Mouse (Mus musculus) layer of hippocampus, adult 18-20 months (tissue): Measurements from ENCODE around the gene Mief2. TPM values are rescaled to one million over a fixed set of nuclear protein-coding genes. Genes with fewer than 3 reads are reported as not detected.
A peak's percentile ranks its signal among the peaks of the same experiment; 100 is the strongest.

Source experiments
- DNase-seq, 2 experiments: peaks; one replicate each; pipeline ENCODE4 v3.0.0; 2022; ENCODE audit warnings: low spot score in 2 of 2
- total RNA-seq, 2 experiments: library from RNA; stranded (reverse); gene quantifications; 2 replicates each; pipeline ENCODE4 v1.2.3; 2021

The Mief2 gene
- total RNA-seq, 2 experiments from 2014 or later: 22.9 to 26.2 TPM

GRCm38 (mm10) chr11:60715833-60716232, 12.4 kb upstream of the Mief2 start:
- no peak for DNase-seq

DNA sequence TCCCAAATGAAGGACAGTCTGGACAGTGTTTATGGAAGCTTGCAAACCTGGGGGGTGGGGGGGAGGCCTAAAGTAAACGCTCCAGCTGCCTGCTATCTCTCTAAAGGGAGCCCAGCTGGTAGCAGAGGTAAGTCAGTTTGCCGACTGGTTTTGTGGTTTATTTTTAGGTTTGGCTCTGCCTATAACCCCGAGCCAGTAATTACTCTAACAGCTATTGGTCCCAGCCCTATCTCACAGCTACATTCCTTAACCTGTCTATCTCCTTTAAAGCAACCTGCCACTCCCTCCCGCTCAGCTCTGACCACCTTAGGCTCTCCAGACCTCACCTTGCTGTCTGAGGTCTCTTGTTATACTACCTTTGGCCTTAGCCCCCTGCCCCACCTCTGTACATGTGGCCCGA, 8.9 kb upstream of the Mief2 start:
- no peak for DNase-seq

- peak; percentile 58 to 77 for DNase-seq
These were observed 1.4 kb upstream of the Mief2 start, which contains the start of gene Flii for GRCm38 (mm10) chr11:60726601-60727391. Flii (minus strand) TSS chr11:60727263.

- no peak for DNase-seq
These were observed 632 bp upstream of the Mief2 start for GRCm38 (mm10) chr11:60727392-60728140.

- no peak for DNase-seq
These were observed 1.0 kb downstream of the Mief2 start for GRCm38 (mm10) chr11:60729217-60729641.

DNA sequence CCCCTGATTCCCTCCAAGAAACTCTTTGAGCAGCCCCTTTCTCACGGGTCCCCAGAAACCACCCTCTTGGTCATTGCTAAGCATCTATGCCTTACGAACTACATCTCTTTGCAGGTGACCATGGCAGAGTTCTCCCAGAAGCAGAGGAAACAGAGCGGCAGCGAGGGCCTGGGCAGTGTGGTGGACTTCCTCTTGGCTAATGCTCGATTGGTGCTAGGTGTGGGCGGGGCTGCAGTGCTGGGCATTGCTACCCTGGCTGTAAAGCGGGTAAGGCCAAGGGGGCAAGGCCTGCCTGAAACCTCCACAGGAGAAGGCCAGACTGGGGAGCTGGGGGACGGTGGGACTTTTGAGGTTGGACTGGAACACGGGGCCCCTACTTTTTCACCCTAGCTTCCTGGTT, 2.0 kb downstream of the Mief2 start:
- no peak for DNase-seq

DNA sequence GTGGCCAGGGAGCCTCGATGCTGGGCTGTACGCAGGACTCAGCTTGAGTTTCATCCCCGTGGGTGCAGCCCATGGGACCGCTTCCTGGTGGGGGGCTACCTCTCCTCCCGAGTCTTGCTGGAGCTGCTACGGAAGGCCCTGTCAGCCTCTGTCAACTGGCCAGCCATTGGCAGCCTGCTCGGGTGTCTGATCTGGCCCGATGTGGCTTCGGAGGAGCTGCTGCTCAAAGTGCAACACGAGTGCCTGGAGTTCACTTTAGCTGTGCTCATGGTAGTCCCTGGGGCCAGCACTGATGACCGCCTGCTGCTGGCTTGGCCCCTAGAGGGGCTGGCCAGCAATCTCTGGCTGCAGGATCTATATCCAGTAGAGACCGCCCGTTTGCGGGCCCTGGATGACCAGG, 3.1 kb downstream of the Mief2 start:
- DNase-seq: no peak

GRCm38 (mm10) chr11:60734206-60734605, 6.0 kb downstream of the Mief2 start:
- no peak for DNase-seq

DNA sequence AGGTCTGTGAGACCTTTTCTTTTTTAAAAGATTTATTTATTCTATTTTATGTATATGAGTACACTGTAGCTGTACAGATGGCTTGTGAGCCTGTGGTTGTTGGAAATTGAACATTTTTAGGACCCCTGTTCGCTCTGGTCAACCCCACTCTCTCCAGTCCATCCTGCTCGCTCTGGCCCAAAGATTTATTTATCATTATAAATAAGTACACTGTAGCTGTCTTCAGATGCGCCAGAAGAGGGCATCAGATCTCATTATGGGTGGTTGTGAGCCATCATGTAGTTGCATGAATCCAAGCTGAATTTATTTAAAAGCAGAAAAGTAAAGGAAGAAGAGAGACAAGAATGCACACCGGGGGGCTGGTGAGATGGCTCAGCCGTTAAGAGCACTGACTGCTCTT, 7.0 kb downstream of the Mief2 start:
- DNase-seq: no peak

- no peak for DNase-seq
These were observed 8.3 kb downstream of the Mief2 start for GRCm38 (mm10) chr11:60736491-60736890.

- DNase-seq: no peak
These were observed 9.3 kb downstream of the Mief2 start for GRCm38 (mm10) chr11:60737450-60737849.

GRCm38 (mm10) chr11:60740321-60740720, 12.1 kb downstream of the Mief2 start:
- no peak for DNase-seq

DNA sequence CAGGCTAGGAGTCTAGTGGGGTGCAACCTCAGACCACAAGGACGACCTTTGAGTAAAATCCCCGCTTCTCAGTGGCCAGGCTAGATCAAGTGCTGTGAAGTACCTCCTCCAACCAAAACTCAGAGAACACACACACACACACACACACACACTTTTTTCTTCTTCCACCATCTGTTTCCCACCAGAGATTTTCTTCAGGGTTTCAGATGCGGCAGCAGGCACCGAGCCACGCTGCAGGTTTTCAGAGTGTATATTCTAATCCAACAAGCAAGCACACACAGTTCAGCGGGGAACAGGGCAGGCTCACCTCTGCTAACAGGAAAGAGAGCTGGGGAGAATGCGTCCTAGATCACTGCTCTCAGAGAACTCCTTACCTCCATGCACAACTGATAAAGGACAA, 27.4 kb downstream of the Mief2 start:
- DNase-seq: peak in 1 of 2 experiments; percentile 22

DNA sequence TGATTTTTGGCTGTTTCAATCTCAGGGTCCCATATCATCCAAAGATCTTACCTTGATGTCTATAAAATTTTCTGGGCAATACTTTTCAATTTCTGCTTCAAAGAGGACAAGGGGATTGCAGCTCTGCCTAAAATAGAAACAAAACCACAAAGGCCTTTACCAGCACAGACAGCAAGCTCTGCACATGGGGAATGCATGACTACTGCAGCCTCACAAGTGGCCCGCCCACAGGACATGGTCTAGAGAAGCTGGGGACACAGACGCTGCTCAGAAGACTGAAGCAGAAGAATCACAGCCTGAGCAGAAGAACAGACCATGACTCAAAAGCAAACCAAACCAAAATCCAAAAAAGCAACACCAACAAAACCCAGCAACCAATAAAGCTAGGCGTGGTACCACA, 33.5 kb downstream of the Mief2 start:
- no peak for DNase-seq

GRCm38 (mm10) chr11:60766969-60767368, 38.8 kb downstream of the Mief2 start:
- no peak for DNase-seq

GRCm38 (mm10) chr11:60769322-60769721, 41.1 kb downstream of the Mief2 start:
- no peak for DNase-seq

GRCm38 (mm10) chr11:60770776-60771175, 42.6 kb downstream of the Mief2 start:
- no peak for DNase-seq

GRCm38 (mm10) chr11:60772161-60772560, 44.0 kb downstream of the Mief2 start:
- no peak for DNase-seq

GRCm38 (mm10) chr11:60774158-60774689, 46.0 kb downstream of the Mief2 start:
- DNase-seq: no peak

DNA sequence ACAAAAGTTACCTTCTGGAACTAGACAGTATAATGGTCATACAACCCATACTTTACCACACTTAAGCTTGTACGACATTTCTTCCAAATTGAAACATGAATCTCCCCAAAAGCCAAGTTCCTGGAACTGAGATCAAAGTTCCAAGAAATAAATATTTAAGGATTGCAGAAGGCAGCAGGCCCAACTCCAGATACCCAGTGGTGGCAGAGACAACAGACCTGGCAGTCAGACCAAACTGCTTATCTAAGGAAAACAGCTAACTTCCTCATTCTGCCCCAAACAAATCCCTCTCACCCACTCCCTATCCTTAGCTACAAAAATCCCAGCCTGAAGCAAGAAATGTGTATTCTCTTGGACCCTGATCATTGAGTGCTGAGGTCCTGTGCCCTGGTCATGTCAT, 46.6 kb downstream of the Mief2 start:
- no peak for DNase-seq

- no peak for DNase-seq
These were observed 47.4 kb downstream of the Mief2 start for GRCm38 (mm10) chr11:60775578-60775977.
